Mouse (Mus musculus) cerebellum, adult 9-10 months (tissue): ENCODE measurements around the gene Got1.

Experiments
- DNase-seq: peaks from one replicate; pipeline ENCODE4 v3.0.0; 2022

Gene Got1

GRCm38 (mm10) chr19:43478891-43479290, 45.5 kb downstream of the Got1 start:
- DNase-seq = peak; percentile 93

DNA sequence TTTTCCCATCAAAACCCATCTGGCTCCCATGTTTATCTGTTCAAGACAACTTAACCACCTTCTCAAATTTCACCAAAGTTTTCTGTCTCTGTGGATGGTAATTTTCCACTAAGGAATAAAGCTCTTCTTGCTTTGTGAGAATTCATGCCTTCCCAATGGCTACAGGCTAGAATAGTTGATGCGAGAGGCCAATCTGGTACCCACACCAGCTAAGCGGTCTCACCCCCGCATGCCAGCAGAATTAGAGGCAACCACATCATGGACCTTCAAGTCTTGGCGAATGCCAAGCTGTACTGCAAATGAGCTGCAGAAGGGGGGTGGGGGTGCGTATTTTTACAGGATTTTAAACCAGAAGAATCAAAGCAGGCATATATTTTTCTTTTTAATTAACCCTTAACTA, 47.0 kb downstream of the Got1 start:
- no peak for DNase-seq

DNA sequence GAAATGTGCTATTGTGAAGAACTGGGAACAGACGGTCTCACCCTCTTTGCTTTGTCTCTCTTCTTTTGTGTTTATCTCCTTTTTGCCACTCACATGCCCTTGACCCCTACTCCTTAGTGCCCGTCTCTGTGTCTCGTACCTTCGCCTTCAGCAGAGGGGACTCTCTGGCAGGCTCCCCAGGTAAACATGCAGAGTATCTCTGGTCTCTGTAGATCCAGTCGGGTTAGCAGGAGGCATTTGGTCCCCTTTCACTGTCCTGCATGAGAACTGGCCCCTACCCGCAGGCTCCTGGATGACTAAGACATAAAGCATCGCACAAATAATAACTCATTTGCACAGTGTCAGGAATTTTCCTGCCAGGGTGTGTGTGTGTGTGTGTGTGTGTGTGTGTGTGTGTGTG, 48.3 kb downstream of the Got1 start:
- no peak for DNase-seq

DNA sequence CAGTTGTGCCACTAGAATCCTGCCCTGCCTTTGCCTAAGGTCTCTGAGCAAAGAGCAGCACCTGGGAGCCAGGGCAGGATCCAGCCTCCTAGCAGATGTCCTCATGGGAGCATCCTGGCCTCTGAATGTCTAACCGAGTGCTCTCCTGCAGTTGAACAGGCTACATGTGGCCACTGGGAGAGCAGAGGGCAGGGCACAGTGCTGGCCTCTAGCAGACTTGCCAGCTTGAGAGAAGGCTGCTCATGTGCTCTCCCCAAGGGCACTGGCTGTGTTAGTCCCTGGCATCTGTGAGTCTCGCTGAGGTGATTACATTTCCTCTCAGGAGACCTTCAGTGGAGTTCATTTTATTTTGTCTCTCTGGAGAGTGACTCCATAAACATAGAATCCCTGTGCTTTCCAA, 48.8 kb downstream of the Got1 start:
- DNase-seq = peak; percentile 63

- peak; percentile 87 for DNase-seq
Measured at GRCm38 (mm10) chr19:43472781-43473180, 51.6 kb downstream of the Got1 start.

DNA sequence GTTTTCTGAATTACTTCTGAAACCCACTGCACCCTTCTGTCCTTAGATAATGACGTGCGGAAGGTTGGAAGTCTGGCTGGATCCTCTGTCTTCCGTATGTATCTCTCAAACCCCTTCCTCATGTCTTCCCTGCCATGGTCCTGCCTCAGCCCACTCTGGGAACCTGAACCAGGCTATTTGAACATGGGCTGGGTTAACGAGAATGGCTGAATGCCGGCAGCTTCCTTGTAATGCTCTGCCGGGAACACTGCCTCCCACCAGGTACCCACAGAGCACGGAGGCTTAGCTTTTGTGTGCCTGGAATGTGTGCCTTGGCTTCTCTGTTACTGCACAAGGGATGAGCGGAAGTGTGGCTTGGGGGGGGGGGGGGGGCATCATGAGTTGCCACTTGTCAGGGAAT, 52.1 kb downstream of the Got1 start:
- DNase-seq = no peak

DNA sequence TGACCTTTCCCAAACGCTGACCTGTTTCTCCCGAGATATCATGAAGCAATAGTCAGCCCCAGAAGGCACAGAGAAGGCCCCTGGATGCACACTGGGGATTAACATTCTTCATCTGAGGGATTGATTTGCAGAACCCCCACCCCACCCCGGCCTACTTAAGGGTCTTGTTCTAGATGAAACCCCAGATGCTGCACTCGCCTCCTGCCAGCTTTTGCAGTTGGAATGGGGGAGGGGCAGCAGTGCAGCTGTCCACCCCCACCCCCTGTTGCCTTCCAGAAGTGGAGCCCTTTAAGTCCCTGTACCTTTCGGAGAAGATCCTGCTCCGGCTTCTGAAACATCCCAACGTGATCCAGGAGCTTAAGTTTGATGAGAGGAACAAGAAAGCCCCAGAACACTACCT, 55.1 kb downstream of the Got1 start:
- no peak for DNase-seq

- DNase-seq = peak; percentile 90
Measured at GRCm38 (mm10) chr19:43467927-43468685, 56.3 kb downstream of the Got1 start.

- DNase-seq = peak; percentile 95
Measured at GRCm38 (mm10) chr19:43465601-43466255, 58.7 kb downstream of the Got1 start.

GRCm38 (mm10) chr19:43465076-43465475, 59.3 kb downstream of the Got1 start:
- DNase-seq = peak; percentile 61

DNA sequence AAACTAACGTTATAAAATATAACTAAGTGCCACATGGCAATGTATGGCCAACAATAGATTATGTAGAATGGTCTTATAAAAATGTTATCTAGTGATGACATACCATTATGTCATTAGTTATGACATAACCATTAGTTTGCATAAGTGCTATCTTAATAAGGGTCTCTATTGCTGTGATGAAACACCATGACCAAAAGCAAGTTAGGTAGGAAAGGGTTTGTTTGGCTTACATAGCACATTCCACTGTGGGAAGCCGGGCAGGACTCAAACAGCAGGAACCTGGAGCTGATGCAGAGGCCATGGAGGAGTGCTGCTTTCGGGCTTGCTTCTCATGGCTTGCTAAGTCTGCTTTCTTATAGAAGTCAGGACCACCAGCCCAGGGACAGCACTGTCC, 60.1 kb downstream of the Got1 start:
- no peak for DNase-seq

DNA sequence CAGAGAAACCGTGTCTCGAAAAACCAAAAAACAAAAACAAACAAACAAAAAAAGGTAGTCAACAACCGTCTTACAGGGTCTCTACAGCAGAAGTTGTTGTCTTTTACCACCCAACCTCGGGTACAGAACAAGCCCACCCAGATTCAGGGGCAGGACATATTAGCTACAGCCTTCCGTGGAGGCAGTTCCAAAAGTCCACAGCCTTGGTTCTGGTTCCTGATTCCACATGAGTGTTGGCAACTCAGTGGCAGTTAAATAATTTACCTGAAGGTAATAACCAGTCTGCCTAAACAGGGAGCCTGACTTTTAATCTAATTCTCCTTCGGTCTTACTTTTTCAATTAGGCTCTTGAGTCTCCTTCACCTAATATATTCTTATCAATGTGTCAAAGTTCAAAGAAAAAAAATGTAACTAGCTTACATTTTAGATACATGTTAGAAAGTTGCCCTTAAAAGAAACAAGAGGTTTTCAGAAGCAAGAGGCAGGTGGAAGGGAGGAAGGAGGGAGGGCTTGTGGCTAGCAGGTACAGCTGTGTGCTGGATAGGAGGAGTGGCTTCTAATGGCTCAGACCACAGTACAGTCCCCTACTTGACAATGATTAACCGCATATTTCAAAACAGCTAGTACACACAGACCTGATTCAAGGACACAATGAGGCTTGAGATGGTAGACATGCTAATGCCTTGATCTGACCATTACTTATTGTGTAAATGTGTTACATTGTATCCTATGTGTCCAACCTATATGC, 60.7 kb downstream of the Got1 start:
- no peak for DNase-seq

DNA sequence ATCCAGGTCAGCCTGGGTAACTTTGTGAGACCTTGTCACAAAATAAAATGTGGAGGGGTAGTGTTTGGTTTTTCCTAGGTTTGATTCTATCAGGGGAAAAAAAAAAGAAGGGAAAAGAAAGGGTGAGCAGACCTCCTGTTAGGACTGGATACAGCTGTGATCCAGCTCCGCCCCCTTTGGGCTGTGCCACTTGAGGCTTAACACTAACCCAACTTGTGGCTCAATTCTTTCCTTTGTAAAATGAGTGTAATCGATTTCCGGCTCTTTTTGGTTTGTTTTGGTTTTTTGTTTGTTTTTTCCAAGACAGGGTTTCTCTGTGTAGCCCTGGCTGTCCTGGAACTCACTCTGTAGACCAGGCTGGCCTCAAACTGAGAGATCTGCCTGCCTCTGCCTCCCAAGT, 62.3 kb downstream of the Got1 start:
- DNase-seq = no peak

- DNase-seq = no peak
Measured at GRCm38 (mm10) chr19:43460481-43460880, 63.9 kb downstream of the Got1 start.

GRCm38 (mm10) chr19:43459948-43460347, 64.5 kb downstream of the Got1 start:
- no peak for DNase-seq

GRCm38 (mm10) chr19:43453025-43453424, 71.4 kb downstream of the Got1 start:
- no peak for DNase-seq

GRCm38 (mm10) chr19:43452176-43452575, 72.2 kb downstream of the Got1 start:
- peak; percentile 59 for DNase-seq

DNA sequence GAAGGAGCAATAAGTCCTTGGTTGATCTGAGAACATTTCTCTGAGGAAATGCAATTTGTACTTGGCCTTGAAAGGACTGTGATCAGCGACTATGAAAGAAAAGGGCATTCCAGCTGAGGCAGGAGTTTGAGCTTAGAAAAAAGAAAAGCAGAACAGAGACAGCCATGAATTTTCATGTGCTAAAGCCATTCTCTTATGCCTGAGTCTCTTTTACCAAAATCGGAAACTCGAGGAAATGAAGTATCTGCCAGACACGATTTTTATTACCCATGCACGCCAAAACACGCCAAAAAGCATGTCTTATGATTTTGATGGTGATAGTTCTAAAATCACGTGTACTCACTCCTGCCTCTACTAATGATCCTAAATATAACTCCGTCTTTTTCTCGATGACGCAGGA, 72.8 kb downstream of the Got1 start:
- no peak for DNase-seq
